Mouse (Mus musculus) ovary, adult 18-20 months (tissue): ENCODE data around the gene Gm45837.
A peak's percentile ranks its signal among the peaks of the same experiment; 100 is the strongest.

ENCODE experiments used
- DNase-seq: peaks from one replicate; pipeline ENCODE4 v3.0.0; 2022; ENCODE audit warnings: low spot score, mixed read lengths

Gm45837 gene

DNA sequence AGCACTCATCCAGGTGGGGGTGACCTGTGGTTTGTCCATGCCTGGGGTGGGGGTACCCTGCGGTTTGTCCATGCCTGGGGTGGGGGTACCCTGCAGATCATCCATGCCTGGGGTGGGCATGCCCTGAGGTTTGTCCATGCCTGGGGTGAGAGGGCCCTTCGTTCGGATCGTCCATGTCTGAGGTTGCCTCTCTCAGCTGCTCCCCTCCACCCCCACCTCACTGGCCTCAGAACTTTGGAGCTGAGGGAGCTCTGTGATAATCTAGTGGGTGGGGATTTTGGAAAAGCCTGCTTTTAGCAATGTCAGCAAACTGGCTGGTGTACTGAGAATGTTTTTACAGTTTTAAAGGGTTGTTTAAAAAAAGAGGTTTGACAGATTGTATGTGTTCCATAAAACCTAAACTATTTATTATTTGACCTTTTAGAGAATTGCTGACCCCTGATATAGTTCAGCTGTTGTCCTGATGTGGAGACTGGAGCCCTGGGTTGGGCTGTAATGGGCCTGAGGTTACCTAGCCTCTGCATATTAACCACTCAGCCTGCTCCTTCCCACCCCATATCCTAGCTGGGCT lies 18.7 kb upstream of the Gm45837 start:
- no peak for DNase-seq

DNA sequence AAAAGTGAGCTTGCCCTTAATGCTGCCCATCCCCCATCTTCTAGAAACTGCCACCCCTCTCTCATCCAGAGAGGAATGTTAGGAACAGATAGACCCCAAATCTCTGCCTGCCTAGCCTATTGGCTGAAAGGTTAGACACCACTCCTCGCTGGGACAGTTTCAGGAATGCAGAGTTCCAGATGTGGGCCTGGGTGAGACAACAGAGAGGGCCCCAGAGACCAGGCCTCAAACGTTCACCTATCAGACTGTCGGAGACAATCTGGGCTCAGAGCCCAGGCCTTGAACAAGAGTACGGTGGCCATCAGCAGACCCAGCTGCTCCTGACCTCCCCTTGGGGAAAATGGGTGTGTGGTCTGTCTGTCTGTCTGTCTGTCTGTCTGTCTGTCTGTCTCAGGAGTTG lies 17.7 kb upstream of the Gm45837 start:
- DNase-seq: no peak

DNA sequence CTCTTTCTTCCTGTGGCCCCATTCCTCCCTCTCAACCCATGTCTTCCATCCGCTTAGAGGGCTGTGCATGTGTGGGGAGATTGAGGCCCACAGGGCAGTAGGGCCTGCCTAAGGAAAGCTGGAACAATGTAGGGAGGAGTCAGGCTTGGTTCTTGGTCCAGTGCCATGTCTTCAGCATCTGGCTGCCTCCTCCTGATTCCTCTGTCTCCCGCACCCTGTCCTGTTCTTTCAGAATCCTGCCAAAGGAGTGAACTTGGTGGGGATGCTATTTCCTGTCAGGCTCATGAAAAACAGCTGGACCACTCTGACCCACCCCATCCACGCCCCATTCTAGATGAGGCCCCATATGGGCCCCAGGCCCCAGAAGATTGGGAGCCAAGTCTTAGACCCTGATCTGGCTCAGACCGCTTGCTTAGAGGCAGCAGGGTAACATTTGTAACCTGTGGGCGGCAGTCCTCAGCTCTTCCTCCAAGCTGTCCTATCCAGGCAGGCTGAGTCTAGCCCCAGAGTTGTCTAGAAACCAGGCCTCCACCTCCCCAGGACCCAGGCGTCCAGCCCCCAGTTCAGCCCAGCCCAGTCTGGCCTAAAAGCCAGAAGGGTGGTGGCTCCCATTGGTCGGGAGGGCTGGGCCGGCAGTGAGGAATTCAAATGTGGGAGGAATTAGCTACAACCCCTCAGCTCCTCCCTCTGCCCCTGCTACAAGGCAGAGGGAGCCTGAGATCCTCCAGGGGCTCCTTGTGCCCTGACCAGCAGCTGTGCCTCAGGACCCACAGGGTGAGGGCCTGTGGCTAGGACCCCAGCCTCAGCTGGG lies 16.8 kb upstream of the Gm45837 start:
- peak; percentile 65 for DNase-seq

DNA sequence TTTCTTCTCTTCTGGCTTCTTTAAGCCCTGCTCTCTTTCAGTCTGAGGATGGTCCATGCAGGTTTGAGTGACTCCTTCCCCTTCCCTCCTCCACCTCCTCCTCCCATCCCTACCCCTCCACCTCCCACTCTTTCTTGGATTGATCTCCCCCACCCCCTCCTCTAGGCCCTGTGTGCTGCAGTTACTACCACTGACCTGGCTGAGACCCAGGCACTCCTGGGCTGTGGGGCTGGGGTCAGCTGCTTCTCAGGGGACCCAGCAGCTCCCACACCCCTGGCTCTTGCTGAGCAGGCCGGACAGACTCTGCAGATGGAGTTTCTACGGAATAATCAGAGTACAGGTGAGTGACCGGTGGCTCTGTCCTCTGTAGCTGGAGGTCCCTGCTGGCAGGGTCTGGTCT lies 16.1 kb upstream of the Gm45837 start:
- no peak for DNase-seq

DNA sequence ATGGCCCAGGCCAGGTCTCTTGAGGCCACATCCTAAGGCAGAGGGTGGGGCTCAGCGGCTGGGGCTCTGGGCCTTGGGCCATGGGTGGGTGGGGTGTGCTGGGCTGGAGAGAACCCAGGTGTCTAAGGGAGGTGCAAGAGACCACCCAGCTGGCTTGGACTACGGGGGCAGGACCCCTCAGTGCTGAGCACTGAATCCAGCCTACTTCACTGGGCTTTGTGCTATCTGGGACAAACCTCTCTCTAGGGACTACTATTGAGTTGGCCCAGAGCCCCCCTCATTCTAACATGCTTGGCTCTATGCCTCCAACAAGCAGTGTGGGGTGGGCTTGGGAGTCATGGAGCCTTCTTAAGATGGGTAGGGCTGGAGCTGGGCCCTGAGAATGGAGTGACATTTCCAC lies 15.2 kb upstream of the Gm45837 start:
- no peak for DNase-seq

DNA sequence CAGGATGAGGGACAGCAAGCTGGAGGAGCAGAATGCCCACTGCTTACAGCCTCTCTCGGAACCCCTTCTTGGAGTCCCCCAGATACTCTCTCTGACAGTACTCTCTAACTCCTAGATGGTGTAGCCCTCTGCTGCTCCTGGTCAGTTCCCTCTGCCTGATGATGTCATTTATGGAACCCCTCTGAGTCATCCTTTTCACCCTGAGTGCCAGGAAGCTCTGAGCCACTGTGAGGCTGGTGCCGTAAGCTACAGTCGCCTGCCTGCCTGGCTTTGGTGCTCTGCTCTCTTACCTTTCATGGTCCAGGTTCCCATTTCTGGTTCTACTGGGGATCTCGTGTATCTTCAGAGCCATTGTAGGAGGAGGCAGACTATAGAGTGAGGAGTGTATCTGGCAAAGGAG lies 13.5 kb upstream of the Gm45837 start:
- no peak for DNase-seq

DNA sequence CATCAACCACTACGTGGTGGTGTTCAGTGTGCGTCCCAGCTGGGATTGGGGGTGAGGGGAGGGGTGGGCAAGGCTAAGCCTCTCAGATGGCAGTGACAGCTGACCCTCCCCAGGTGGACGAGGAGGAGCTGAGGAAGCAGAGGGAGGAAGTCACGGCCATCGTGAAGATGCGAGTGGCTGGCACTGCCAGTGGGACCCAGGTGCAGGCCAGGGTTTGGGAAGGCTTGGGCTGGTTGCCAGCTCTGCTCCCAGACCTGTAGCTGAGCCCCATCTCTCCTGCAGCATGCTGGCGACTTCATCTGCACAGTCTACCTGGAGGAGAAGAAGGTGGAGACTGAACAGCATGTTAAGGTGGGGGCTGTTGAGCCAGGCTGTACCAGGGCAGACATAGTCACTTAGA lies 9.2 kb upstream of the Gm45837 start:
- DNase-seq: no peak

DNA sequence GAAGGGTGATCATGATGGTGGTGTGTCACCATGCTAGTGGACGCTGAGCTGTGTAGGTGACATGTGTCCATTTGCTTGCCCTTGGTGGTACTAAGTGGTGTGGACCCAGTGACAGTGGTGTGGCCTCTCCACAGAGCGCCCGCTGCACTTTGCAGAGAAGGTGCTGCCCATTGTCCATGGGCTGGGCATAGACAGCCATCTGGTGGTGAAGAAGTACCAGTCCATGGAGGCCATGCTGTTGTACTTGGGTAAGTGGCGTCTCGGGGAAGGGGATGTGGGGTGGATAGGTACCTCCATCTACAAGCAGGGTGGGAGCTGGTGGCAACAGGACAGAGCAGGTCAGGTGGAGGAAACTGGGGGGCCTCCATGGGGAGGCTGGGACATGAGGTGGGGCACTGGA lies 6.9 kb upstream of the Gm45837 start:
- no peak for DNase-seq

DNA sequence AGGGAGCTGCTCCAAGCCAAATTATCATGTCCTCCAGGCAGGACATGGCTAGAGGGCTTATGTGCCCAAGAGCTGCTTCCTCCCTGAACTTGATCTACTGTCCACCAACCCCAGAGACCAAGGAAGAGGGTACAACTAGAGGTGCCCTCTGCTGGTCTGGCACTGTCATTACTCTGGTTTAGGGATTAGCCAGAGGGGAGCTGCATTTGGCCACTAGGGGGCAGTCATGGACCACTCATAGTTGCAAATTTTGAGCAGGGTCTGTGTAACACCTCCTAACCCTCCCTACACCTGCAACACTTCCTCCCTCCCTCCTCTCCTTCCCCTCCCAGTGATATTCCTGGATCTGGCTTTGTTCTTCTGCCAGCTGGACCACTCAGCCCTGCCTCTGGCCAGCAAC lies 2.1 kb downstream of the Gm45837 start:
- DNase-seq: peak; percentile 46

DNA sequence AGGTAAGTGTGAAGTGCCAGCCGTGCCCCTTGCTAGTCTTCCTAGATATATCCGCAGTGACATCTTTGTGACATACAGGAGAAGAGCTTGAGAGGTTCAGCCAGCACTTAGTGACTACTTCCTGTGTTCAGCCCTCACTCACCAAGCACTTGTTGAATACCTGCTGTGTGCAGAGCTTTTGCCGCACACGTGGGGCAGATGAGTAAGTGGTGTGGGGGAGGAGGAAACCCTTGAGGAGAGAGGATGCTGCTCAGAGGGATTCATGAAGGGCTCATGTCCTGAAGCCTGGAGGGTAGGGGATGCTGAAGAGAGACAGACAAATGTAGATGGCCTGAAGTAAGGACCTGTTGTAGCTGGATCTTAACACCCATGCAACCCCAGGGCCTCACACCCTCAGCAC lies 3.5 kb downstream of the Gm45837 start:
- no peak for DNase-seq

DNA sequence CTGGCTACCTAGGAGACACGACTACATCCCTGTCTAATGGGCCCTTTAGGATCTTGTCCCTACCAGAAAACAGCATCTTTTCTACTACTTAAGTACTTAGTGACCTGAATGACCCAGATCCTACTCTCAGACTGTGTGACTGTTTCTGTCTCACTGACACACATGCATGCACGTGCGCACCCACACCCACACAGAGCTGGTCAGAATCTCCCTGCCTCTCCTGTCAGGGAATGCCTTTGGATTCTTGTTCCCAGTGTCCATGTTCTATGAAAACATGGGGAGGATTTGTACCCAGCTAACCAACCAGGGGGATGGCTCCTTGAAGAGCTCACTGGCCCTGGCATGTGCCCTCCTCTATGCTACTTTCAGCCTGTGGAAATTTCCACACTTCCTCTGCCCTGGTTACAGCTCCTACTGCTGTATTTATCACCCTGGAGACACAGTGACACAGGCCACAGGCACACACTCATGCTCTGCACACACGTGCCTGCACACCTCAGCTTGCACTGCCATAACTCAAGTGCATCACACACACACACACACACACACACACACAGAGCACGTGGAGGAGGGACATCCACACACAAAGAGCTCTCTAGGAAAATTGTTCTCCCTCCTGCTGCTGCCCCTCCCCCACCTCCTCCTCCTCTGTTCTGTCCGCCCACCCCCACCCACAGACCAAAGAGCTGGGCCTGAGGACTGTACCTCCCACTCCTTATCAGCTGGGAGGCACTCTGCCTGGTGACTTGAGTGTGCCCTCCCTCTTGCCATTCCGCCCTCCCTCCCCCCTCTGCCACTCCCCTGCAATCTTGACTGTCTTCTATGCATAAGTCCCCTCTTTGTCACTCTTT lies 4.2 kb downstream of the Gm45837 start:
- DNase-seq: no peak

DNA sequence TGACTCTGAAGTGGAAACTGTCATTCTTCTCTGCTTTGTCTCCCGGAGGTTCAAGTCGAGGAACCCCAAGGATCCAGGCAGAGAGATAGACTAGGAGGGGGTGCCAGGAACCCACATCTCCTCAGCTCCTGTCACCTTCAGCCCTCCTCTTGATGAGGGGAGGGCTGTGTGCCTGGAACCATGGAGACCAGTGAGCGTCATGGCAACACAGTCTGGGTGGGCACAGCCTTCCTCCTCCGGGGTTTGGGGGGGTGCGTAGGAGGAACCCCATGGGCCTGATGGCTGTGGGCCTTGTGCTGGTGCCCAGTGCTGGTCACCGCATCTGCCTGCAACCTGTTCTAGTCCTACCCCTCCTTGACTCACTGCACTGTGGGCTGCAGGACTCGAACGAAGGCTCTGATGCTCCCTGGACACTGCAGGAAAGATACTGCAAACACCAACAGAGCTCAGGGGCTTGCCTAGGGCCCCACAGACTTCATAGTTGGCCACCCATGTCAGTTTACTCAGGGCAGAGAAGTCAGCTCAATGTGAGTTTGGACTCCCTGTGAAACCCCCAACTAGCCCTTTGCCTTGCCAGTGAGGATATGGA lies 4.9 kb downstream of the Gm45837 start:
- DNase-seq: no peak

DNA sequence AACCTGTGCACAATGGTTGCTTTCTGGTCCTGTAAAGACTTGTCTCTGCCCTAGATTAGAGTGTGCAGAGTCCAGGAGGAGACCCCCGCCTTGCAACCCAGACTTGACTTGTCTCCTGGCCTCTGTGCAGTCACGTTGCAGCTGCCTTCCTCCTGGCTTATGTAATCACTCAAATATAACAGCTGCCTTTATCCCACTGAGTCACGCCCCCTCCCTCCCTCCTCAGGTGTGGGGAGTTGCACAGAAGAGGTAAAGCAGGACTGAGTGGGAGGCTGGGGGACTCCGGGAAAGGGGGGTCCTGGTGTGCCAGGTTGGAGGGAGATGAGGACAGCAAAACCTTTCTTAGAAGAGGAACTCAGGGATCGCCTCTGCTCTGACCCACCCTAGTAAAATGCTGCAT lies 5.7 kb downstream of the Gm45837 start:
- no peak for DNase-seq

DNA sequence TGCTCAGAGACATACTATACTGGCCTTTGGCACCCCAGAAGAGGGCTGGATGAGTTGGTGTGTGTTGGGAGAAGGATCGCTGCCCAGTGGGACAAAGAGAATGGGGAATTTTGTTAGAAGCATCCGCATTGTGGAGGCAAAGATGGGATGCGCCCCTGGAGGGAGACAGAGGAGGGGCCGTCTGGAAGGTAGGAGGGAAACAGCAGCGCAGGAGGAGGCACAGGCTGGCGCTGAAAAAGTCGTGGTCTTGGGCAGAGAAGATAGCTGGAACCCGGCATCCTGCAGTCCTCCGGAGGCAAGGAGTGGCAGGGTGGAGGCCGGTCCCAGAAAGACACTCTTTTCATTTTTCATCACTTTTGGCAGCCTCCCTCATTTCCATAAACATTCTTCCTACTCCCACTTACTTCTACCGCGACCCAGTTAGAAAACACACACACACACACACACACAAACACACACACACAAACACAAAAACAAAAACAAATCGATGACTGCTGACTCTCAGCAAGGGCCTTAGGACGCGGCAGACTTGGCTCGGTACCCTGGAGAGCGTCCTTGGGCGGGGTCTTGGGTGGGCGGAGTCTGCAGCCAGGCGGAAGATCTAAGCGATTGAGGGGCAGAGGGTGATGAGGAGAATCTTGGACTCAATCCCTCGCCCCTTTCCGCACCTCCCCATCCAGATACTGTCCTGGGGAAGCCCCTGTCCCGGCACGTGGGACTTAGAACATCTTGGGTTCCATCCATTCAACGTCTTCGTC lies 8.5 kb downstream of the Gm45837 start:
- DNase-seq: no peak

DNA sequence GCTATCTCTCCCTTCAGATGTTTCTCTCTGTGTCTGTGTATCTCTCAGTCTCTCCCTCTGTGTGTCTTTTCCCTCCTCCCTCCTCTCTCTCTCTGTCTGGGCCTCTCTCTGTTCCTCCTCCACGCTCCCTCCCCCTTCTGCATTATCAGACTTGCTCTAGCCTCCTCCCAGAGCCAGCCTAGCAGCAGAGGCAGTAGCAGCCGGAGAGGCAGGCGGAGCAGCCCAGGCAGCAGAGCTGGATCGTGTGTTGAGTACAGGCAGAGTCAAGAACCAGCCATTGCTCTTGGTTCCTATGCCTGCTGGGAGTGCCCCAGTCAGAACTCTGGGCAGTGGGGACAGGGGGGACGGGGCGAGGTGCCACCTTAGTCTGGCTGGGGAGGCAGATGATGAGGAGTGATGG lies 10.8 kb downstream of the Gm45837 start, which contains the start of gene Pde2a:
TSS of gene Pde2a (plus strand) at position 163 of the 400 bp plus-strand sequence.
- no peak for DNase-seq

DNA sequence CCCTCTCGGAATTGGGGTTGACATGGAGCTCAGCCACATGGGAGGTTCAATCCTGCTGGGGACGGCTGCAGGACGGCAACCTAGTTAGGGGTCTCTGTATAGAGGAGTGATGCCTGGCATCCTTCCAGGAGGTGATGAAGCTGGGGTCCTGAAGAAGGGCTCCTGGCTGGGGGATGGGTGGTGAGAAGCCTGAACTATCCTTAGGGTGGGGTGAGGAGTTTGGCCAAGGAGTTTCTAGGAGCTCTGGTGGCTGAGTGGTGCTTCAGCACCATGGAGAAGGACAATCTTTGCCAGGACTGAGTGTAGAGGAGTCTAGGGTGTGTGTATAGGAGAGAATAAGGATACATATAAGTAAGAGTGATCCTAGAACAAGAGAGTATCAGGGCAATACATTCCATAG lies 11.4 kb downstream of the Gm45837 start:
- no peak for DNase-seq

DNA sequence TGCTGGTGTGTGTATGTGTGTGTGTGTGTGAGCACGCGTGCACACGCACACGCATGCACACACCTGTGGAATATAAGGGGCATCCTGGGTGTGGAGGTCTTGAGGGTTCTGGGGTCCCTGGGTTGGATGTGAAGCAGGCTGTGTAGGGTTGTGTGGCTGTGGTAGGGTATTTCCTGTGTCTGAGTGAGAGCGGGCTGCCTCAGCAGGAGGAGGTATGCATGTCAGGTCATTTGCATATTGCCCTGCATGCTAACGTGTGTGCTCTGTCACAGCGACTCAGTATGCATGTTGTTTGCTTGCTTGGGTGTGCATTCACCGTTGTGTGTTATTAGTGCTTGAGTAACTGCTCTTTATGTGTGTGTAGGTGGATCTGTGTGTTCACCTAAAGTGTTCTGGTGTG lies 12.0 kb downstream of the Gm45837 start:
- DNase-seq: no peak

DNA sequence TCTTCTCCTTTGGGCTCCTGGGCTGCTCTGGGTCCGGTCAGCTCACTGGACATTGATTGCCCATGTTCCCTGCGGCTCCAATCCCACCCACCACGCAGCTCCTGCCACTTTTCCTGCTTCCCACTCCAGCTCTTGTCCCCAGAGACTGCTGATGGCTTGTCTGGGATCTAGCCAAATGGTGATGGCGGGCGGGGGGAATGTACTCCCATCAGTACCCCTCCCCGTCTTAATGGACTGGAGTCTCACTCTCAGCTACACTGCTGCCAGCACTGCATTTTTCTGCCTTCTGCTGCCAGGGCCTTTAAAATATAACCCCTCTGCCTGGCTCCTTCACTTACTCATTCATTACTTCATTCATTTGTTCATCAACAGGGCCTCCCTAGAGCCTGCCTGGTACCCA lies 13.3 kb downstream of the Gm45837 start:
- no peak for DNase-seq

DNA sequence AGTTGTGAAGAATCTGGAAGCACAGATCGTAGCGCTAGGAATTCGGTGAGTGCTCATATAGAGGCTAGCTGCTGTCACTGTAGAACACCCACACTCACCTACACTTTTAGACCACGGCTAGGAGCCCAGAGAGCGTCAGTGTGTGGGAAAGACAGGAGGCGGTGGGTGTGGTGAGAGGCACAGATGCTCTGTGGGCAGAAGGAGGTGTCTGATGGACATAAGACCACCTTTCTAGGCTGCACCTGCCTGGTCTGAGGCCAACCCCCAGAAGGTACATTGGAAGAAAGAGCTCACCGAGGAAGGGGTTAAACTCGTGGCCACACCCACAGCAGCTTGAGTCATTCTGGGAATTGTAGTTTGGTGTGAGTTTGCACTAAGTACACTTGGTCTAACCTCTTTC lies 16.0 kb downstream of the Gm45837 start:
- DNase-seq: no peak

DNA sequence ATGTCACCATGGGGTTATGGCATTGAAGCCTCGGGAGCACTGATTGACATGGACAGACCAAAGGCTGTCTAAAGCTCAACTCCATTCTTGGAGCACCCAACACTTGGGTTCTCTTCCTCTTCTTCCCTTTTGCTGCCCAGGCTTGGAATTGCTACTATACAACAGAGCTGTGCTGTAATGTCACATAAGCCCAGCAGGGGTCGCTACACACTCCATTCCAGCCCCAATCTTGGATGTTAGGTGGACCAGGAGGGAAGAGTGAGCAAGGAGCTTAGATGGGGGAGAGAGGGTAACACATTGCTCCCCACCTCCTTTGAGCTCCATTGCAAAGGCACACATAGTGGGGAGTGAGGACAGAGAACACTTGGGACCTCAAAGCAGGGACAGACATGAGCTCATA lies 17.1 kb downstream of the Gm45837 start:
- no peak for DNase-seq

DNA sequence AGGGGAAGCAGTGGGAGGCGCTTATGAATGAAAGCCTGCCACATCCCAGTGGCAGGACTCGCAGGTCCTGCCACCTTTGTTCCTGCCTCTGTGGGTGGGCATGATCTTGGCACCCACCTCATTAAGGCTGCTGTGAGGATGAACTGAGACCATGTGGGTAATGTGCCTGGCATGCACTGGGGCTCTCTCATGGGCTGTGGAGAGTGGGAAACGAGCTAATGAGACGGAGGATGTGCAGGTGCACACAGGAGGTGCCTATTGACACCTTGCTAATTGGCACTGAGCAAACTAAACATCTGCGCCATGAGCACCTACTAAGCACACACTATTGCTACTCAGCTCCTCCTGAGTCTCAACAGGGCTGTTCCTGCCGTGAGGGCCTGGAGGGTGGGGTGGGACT lies 24.4 kb downstream of the Gm45837 start:
- no peak for DNase-seq

DNA sequence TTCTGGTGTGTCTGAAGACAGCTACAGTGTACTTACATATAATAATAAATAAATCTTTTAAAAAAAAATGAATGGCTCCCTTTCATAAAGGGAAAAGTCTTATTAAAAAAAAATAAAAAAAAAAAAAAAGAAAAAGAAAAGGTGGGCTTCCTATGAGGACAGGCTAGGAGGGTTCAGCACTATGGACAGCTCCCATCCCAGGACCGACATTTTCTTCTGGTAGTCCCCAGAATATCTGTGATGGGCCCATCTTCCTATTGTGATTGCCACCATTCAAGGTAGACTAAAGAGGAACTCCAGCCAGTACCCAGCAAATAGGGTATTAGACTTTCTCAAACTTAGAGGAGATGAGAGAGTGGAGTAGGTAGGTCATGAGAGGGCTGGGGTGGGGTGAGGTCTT lies 27.2 kb downstream of the Gm45837 start:
- DNase-seq: no peak
